Mouse (Mus musculus): ENCODE measurements around the gene Znfx1.

DNA sequence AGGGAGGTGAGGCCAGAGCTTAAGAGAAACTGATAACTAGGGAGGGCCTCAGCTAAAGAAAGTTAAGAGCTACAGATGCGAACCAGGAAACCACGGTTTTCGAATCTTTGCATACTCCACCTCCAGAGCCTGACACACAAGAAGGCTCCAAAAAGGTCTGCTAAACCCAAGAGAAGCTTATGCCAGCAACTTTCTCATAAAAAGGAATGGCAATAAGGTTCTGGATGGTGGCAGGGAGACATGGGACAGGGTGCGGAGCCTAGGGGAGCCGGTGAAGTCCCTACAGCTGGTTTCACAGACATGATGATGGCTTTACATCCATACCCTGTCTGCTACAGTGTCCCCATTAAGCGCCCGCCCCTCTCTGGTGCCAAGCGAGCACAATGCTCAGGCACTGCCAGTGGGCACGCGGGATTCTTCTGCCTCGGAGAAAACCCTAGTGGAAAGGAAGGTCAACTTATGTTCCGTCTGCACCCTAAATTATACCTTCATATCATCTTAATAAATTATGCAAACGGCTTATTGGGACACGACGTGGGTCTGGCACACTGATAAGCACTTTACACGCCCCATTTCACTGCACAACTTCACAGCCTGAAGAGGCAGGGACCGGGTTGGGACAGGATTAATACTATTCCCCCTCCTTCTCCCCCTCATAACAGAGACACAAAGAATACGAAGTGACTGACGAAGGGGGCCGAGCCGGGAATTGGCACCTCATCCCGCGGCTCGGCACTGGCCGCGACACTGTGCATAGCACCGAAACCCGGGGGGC is 67.6 kb downstream of the Znfx1 start:
- TF ChIP-seq CTCF (IDR thresholded peaks at IDR 0.05; ENCODE audit: borderline replicate concordance, control insufficient read depth, extremely low read depth, insufficient read depth, low read length, poor library complexity) (no peak), POLR2A (IDR thresholded peaks at IDR 0.05; ENCODE audit: control insufficient read depth, extremely low read depth, insufficient read depth, low read length, poor library complexity) (no peak)

Measured in thymus, adult 2 months (tissue).